Mouse (Mus musculus): ENCODE measurements at regions not wholly inside any gene's neighbourhood (a gene's known extent, or its start where the extent isn't known, plus 50 kb on each side); places are given as distances from the start of the nearest gene placed in this dataset.
"Not testable (repeated sequence)": the region's sequence is repeated elsewhere in the genome, so short reads cannot be mapped to it uniquely, and the experiment has no call there.

DNA sequence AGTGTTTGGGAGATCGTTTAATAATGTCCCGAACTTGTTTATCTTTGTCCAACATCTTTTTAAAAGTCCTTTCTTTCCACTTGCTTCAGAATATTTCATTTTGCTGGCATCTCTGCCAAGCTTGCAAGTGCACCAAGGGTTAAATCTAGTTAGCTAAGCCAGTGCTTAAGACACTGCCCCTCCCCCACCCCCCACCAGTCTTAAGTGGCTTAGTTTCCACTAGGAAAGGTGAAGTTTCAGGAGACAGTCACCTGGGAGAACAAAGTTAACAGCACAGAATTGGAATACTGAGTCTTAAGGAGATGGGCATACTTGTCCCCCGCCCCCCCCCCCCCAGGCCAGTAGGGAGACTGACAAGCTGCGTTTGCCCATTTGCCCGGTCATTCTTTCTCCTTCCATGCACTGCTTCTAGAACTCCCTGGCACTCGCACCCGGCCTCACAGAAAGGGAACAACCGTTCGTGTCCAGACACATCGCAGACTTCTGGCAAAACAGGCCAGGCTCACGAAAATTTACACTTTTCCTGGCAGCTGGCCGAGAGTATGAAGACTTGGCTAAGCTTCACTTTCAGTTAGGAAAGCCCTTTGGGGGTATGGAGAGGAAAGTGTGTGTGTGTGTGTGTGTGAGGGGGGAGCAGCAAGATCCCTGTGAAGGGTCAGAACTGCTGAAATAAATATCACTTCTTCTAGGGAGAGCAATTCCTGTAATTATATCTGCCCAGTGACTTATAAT lies 219.2 kb downstream of the Bcl11a start:
- no peak for DNase-seq

DNA sequence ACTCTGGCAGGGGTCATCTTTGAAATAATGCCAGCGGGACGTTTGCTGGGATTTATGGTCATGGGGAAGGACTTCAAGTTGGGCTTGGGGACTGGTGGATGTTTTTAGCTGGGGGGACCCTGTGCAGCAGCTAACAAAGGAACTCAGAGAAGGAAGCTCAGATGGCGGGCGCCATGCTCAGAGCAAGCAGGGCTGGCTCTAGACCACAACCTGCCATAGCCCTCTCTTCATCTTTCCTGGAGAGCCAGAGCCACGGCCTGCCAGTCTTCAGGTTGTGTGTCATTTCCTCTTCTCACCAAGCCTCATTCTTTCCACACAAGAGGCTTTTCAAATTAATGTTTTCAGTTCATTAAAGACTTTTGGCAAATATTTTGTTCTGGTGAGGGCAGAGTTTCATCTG lies 219.9 kb downstream of the Bcl11a start:
- DNase-seq = no peak

DNA sequence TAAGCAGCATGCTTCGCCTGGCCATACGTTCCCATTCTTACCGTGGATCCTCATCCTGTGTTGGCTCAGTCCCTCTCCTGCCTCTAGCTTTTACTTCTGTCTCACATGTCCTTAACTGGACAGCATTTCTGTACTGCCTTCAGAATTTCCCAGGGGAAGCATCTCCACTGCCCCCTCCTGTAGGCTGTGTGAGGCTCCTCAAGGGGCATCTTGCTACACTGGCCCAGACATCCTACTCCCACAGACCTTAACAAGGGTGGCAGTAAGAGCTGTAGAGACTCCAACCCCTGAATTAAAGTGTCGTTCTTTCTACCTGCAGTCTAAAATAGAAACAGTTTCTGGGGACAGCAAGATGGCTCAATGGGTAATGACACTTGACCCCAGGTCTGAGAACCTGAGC lies 222.5 kb downstream of the Bcl11a start:
- DNase-seq = no peak

DNA sequence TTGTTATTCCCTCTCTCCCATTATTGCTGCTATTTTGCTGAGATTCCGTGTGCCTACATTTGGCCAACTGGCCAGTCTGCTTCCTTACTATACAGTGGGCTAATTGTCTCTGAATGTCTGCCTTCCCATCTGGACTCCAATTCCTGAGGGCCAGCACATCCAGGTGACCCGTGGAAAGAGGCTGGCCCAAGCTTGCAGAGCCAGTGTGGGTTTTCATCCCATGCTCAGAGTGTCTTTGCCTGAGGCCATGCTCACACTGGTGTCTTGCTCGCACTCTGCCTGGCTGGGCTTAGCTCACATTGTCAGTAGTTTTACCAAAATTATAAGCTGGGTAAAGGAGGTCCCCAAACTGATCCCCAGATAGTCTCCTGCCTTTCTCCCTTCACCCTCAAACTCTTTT lies 223.3 kb downstream of the Bcl11a start:
- no peak for DNase-seq

DNA sequence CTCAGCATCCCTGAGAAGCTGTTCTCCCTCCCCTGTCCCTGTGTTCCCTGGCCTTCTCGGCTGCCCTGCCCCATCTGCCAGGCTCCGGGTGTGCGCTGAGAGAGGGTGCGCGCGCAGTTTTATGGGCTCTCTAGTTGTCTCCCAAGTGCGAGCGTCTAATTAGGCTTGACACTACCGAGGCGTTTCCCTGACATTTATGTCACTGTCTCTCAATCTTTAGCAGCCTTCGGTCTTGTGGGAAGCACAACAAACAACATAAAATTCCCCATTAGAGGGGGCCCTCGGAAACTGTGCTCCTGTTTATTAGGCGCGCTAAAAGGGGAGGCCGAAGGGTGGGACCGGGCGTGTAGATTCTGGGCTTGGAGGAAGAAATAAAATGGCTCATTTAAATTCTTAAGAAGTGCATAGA lies 227.3 kb downstream of the Bcl11a start:
- DNase-seq = peak; percentile 16 to 34

DNA sequence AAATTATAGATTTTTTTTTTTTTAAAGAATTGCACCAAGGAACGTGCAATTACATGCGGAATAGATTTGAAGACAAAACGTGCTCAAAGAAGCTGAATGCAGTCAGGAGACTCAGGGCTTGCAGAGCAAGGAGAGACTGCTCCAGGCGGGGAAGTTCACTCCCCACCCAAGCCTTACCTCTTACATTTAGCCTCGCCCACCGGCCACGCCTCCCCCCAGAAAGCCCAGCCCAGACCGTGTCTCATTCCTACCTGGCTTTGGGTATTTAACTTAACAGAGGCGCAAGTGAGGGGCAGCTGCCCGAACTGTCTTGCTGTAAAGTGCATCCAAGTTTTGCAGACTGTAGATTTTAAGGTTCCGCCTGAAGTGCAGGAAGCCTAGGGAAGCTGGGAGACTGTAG lies 227.8 kb downstream of the Bcl11a start:
- DNase-seq = no peak

DNA sequence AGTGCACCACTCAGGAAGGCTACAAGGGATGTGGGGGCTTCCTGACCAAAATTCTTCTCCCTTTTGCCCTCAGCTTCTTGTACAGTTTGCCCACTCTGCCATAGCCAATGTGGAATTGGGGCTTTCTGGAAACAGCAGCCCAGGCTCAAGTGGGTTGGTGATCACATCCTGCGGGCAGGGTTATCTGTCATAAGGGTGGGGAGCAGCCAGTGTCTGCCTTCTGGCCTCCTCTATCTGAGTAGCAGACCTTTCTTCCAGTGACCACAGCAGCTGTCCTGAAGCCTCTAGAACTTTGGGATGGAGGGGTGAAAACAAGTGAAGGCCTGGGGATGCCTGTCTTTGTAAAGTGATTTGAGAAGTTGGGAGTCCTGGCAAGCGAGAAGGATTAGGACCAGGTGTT lies 228.2 kb downstream of the Bcl11a start:
- no peak for DNase-seq

DNA sequence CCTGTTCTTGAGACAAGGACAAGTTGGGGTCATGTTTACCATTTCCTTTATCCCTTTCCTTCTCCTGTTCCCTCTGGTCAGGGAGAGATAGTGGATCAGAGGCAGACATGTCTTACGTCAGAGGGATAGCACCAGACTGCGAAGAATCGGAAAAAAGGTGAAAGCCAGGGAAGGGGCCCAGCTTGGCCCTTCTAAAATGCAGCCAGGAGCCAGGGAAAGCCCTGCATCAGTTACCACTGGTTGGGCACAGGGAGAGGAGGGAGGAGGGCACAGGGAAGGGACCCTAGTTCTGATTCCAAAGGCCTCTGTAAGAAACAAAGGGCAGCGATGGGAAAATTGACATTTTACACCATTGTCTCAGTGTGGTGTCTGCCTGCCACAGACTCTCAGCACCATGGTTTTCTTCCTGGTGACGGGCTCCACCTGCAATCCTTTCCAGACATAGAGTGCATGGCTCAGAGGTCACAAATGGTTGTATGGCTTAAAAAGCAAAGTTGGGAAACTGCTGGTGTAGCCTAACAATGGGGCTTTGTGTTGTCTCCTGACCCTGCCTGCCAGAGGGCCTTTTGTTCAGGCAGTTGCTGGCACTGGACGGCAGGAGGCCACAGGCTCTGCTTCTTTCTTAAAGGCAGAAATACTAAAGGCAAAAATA lies 229.9 kb downstream of the Bcl11a start:
- no peak for DNase-seq

DNA sequence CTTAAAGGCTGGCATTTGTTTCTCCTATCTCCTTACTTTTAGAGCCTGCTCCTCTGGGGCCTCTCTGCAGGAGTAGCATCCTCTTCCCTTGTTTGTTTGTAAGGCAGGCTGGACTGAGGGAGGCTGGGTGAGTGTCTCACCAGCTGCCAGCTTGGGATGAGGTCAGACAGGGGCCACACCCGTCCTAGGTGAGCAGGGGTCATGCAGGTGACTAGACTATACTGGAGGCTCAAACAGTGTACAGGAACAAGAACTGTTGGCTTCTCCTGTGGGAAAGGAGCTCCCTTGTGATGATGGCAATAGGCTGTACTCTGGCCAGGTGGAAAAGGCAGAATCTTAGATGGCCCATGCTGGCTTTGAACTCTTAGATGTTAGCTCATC lies 230.4 kb downstream of the Bcl11a start:
- no peak for DNase-seq

DNA sequence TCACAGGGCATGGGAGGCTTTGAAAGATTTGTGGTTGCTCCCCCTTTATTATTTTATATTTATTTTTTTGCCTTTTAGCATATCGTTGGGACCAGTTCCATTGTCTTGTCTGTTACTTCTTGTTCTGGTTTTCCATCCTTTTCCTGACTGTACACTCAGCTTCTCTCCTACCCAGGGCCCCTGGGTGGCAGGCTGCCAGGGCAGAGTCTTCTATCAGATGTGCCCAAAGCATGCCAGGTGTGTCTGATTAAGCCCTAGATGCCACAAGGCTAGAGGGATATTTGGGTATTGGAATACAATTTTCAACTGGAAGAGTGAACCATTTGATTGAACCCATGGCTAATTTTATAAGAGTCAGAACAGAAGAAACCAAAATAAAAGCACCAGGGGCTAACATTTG lies 236.2 kb downstream of the Bcl11a start:
- peak in 1 of 2 experiments; percentile 10 for DNase-seq

DNA sequence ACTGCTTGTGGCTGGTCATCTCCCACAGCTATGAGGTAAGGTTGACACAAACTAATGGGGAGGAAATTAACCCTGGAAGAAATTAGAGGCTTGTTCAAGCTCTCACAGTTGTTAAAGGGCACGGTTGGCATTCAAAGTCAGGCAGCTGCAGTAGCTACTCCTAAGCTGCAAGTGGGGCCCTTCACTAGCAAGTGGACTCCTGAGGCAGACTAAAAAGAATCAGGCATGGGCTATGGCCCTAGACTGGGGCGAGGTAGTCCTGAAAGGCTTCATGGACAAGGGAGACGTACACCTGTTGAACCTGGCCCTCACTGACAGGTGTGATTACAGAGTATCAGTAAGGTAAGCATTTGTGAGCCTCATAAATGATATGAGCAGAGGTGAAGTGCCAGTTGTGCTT lies 237.7 kb downstream of the Bcl11a start:
- no peak for DNase-seq

DNA sequence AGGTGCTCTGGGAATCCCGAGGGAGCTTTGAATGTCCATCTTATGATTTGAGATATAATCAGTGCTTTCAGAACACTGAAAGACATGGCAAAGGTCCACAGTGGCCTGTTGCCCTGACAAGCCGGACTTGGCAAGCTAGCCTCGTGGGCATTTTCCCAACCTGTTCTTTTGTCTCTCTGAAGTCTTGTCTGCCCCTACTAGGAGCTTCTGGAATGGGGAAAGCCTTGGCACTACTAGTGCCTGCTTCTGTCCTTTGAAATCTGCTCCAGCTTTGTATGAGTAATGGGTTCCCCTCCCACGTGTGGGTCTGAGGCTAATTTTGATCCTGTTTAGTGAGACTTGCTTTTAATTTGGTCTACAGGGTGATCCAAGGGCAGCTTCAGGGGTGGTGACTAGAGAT lies 238.3 kb downstream of the Bcl11a start:
- peak; percentile 23 to 54 for DNase-seq

DNA sequence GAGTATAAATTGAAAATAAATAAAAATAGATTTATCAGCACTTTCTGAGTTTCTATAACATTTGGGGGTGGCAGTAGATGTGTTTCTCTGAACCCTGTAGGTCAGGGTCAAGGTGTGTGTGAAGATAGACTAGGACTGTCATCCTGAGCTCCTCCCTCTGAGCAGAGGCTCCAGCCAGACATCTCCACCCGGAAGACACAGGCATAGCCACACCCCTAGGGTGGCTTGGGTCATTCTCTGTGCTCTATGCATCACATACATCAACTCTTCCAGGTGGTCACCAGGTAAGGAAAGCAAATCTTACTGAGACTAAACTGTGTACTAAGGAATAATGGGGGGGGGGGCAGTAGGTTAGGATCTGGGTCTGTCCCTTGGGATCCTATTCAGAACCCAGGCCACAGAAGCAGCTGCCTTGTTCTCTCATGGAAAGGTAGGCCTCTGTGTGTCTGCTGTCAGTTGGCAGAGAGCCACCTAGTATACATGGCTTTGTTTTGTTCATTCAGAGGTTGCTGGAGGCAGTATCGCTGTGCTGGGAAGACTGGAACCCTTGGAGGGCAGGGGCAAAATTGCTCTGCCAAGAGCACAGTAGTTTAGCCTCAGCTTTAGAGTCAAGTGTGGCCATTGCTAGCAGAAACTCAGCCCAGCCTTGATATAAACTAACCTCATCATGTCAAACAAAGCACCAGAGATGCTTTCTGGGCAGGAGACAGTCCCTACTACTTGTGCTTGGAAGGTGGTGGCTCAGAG lies 240.3 kb downstream of the Bcl11a start:
- DNase-seq = no peak

DNA sequence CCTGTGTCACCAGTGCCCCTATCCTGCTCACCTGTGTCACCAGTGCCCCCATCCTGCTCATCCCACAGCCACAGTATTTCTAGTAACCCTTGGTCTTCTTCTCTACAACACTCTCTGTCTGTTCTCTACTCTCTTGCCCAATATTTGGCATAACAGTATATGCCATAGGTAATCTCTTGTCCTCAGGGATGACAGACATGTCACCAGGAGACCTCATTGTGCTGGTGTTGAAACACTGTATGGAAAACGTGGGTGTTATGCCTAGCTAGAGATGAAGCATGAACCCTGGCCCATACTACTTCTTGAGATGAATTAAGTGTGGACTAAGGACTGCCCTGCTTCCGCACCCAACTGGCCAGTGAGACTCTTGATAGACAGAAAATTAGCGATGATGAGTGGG lies 241.4 kb downstream of the Bcl11a start:
- DNase-seq = no peak

DNA sequence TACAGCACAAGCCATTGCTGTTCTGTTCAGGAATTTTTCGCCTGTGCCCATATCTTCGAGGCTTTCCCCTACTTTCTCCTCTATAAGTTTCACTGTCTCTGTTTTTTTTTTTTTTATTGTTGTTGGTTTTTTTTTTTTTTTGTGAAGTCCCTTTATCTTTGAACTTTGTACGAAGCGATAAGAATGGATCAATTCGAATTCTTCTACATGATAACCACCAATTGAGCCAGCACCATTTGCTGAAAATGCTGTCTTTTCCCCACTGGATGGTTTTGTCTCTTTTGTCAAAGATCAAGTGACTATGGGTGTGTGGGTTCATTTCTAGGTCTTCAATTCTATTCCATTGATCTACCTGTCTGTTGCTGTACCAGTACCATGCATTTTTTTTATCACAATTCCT lies 244.6 kb downstream of the Bcl11a start:
- not testable (repeated sequence) for DNase-seq

DNA sequence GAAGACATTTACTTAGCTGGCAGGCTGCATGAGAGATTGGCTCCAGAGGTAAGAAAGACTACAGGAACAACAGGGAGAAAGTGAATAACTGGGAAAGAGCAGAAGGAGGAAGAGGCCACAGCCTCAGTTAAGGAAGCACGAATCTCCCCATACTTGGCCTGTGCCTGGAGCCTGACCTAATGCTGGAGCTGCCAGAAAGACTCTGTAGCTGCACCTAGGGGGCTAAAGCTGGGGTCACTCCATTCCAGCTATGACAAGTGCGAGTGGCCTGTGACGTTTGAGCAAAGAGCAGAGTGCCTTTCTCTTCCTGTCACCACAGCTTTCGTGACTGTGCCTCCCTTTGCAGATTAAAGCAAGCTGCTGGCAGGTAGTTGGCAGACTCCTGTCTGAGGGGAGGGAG lies 250.6 kb downstream of the Bcl11a start:
- DNase-seq = no peak

DNA sequence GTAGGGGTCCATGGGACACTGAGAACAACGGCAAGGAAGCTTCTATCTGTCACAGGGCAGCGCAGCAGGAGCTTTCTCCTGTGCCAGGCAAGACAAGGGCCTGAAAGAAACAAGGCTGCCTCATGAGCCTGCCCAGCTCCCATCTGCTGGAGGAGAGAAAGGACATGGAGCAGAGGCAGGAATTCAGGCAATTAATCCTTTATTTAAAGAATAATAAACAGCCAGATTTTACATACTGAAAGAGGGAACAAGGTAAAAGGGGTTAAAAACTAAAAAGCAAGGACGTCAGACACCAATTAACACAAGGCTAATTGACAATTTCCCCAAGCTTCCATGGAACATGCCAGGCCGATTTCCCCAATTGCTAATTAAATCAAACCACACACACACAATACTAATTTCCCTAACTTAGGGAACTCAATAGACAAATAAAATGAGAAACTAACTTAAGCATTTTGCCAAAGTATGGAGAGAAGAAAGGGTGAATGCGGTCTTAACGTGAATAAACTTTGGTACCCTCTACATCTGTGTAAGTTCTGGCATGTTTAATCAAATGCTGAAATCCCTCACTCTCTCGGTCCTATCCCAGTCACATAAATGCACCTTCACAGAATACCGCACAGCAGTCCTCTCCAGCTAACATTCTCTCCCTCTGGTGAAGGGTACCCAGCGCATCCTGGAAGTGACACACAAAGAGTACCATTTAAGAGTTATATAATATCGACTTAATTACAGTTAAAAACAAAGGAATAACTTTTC lies 252.7 kb downstream of the Bcl11a start:
- DNase-seq = no peak

DNA sequence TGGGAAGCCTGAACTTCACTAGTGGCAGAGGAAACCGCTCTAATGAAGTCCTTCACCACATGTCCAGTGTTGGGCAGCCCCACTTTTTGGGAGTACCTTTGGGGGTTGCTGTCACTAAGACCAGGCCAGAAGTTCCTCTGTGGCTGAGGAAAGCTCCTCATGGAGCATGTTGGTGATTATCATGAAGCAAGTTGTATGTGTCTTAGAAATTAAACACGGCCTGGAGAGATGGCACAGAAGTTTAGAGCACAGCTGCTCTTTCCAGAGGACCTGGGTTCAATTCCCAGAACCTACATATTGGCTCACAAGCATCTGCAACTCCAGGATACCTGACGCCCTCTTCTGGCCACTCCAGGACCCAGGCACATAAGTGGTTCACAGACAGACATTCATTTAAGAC lies 254.4 kb downstream of the Bcl11a start:
- no peak for DNase-seq

DNA sequence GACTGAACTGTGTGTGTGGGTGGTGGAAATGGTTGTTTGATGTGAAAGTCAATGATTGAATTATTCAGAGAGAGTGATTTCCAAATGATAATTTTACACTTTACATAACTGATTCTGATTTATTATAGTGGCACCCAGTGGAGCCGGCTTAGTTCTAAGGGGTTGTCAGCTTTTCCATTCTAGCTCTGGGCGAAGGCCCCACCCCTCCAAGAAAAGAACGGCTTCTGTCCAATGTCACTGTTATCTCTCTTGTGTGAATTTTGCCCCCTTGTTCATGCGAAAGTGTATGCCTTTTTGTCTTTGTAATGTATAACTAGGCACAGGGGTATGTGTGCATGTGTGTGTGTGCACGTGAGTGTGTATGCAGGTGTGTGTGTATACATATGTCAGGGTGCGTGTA lies 255.3 kb downstream of the Bcl11a start:
- DNase-seq = no peak

DNA sequence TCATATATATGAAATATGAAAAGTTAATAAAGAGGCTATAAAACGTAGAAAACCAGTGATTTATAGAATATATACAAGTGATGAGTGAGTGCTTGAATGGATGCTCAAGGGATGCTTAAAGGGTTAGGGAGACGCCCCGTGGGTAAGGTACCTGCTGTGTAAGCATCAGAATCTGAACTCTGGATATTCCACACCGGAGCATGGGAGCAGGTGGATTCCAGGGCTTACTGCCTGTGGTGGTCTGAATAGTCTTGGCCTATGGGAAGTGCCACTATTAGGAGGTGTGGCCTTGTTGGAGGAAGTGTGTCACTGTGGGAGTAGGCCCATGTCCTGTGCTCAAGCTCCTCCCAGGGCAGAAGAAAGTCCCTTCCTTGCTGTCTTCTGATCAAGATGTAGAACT lies 257.4 kb downstream of the Bcl11a start:
- no peak for DNase-seq

DNA sequence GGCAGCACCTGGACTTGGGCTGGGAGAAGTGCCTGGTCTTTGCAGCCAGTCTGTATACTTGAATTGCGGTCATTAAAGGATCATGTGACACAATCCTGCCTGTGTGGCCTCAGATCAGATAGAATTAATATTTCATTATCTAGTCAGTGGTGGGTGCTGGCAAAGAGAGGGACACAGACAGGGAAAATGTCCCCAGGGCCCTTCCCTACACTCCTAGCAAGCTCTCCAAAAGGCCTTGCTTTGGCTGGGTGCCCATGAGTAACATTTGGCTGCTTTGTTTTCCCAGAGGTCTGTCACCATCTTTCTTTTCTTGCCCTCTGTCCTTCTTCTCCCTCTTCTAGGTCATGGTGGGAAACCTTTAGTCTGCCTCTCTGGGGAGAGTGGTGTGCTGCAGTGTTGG lies 260.3 kb downstream of the Bcl11a start:
- DNase-seq = peak in 1 of 2 experiments; percentile 26

DNA sequence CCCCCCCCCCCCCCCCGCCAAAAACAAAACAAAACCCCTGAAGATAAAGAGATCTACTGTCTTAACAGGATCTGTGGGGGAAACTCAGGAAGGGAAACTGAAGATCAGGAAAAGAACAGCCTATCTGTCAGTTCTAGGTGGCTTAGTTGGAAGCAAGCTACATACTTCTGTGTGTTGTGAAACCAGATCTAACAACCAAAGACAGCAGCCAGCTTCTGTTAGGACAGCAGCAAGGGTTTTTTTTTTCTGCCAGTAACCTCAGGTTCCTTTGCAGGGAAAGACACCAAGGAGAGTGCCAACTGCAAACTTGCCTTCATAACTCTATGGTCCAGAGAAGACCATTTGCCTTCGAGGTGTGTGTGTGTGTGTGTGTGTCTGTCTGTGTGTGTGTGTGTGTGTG lies 261.2 kb downstream of the Bcl11a start:
- no peak for DNase-seq

DNA sequence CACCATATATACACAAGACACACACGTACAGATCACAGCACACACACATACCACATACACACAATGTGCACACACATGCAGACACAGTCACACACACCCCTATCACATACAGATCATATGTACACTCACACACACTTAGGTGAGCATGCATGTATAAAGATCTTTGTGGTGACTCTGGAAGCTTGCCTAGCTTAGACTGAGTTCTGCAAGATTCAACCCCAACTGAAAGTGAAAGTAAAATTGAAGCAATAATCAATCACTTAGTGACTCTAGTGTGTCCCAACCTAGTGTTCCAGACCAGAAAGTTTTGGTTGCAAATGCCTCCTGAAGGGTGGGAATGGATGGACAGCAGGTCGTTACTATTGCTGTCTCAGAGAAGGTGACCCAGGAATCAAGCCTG lies 262.8 kb downstream of the Bcl11a start:
- no peak for DNase-seq

All from cerebellum, postnatal 25 days (tissue).